In genomic region chr1:93020602-93021001, GRCm38 (mm10) we compare ENCODE assay signal across 33 mouse cellular contexts. TPM values are rescaled to one million over a fixed set of nuclear protein-coding genes. Genes with fewer than 3 reads are reported as not detected.
DNase-seq lines count a peak whose midpoint lies in the region; ATAC-seq and TF ChIP-seq lines count a peak whose summit lies in the region.
"Had no signal": no experiment of that assay in that cellular context is flagged by ENCODE, and none has a peak within 500 bp of the region (broad histone marks: within the 10 kb centered on the region; RNA-seq: fewer than 3 reads in every experiment).

No protein-coding gene starts in this region.

- no peak for TF ChIP-seq CTCF in left cerebral cortex, adult 2 months (IDR thresholded peaks at IDR 0.05)
- no peak for TF ChIP-seq CTCF in gastrocnemius, adult 2 months (IDR thresholded peaks at IDR 0.05)

- intact Hi-C loops in left cerebral cortex, adult 2 months (cut with DNase I), result loop anchor here (5.0 kb wide), 1 partner anchor 42 kb away; no protein-coding TSS in a partner anchor
- intact Hi-C loops in gastrocnemius, adult 2 months (cut with DNase I), result no loop called here

- H3K4me3 ChIP-seq in left cerebral cortex, adult 2 months, result no peak overlapping the region
- H3K4me3 ChIP-seq in midbrain, embryonic 10.5 days, result no peak overlapping the region
- H3K4me3 ChIP-seq in midbrain, embryonic 14.5 days (replicated peaks; ENCODE audit: low read depth, low read length), result no peak overlapping the region
- no peak overlapping the region for H3K4me3 ChIP-seq in gastrocnemius, adult 2 months
- H3K4me3 ChIP-seq: embryonic facial prominence, embryonic 13.5 days; embryonic facial prominence, embryonic 15.5 days; erythroblast, embryonic 14.5 days; forebrain, embryonic 10.5 days; forebrain, embryonic 12.5 days had no signal

- no peaks in the 10 kb centered on the region for H3K9me3 ChIP-seq in midbrain, embryonic 10.5 days (replicated peaks)
- no peaks in the 10 kb centered on the region for H3K9me3 ChIP-seq in midbrain, embryonic 14.5 days (ENCODE audit: control insufficient read depth, low read length)
- H3K9me3 ChIP-seq: embryonic facial prominence, embryonic 13.5 days; embryonic facial prominence, embryonic 15.5 days; forebrain, embryonic 10.5 days; forebrain, embryonic 12.5 days; G1E had no signal

- H3K4me2 ChIP-seq in midbrain, embryonic 14.5 days (ENCODE audit: low read length), result no peak overlapping the region
- H3K4me2 ChIP-seq: embryonic facial prominence, embryonic 13.5 days; embryonic facial prominence, embryonic 15.5 days; forebrain, embryonic 12.5 days had no signal

- H3K4me1 ChIP-seq in midbrain, embryonic 10.5 days, result no peaks in the 10 kb centered on the region
- H3K4me1 ChIP-seq in midbrain, embryonic 14.5 days (ENCODE audit: control insufficient read depth, insufficient read depth, low read length), result no peaks in the 10 kb centered on the region
- H3K4me1 ChIP-seq: embryonic facial prominence, embryonic 13.5 days; embryonic facial prominence, embryonic 15.5 days; forebrain, embryonic 10.5 days; forebrain, embryonic 12.5 days had no signal

- peaks cover 83% of the 10 kb centered on the region for H3K36me3 ChIP-seq in midbrain, embryonic 10.5 days
- H3K36me3 ChIP-seq in midbrain, embryonic 14.5 days (ENCODE audit: control insufficient read depth, insufficient read depth, low read length), result peaks cover 99% of the 10 kb centered on the region
- H3K36me3 ChIP-seq: G1E had no signal

- peak; percentile 69 for ATAC-seq in frontal cortex, adult (ENCODE audit: low TSS enrichment)
- no peak for ATAC-seq in midbrain, embryonic 14.5 days (ENCODE audit: low FRiP score, low TSS enrichment)
- ATAC-seq: activated CD4-positive, CD25-positive, alpha-beta regulatory T cell, adult 4 months; CD4-positive, CD25-positive, alpha-beta regulatory T cell, adult 4 months; forebrain, embryonic 14.5 days; Patski had no signal

- peak overlapping the region; percentile 64 for H3K27ac ChIP-seq in left cerebral cortex, adult 2 months
- H3K27ac ChIP-seq in midbrain, embryonic 10.5 days (replicated peaks), result peak overlapping the region; percentile 23; the same call in 1 of the 2 replicates
- H3K27ac ChIP-seq in midbrain, embryonic 14.5 days (replicated peaks; ENCODE audit: low read depth, low read length), result no peak overlapping the region
- H3K27ac ChIP-seq in gastrocnemius, adult 2 months, result no peak overlapping the region
- H3K27ac ChIP-seq: embryonic facial prominence, embryonic 13.5 days; embryonic facial prominence, embryonic 15.5 days; forebrain, embryonic 10.5 days; forebrain, embryonic 12.5 days had no signal

- 91% methylated on average over 4 of the region's 4 CpGs for WGBS in midbrain, embryonic 10.5 days
- WGBS in midbrain, embryonic 14.5 days, result 88% methylated on average over 4 of the region's 4 CpGs

- H3K9ac ChIP-seq in midbrain, embryonic 14.5 days (replicated peaks; ENCODE audit: low read length), result no peak overlapping the region
- H3K9ac ChIP-seq: embryonic facial prominence, embryonic 13.5 days; embryonic facial prominence, embryonic 15.5 days; forebrain, embryonic 12.5 days had no signal

- DNase-seq in frontal cortex, postnatal 25 days (ENCODE audit: low spot score in 2 of 2), result no peak
- no peak for DNase-seq in left cerebral cortex, adult 2 months (ENCODE audit: extremely low spot score in 1 of 2, low spot score in 2 of 2)
- no peak for DNase-seq in left cerebral cortex, adult 18-20 months (ENCODE audit: low spot score in 2 of 2)
- DNase-seq in midbrain, embryonic 10.5 days (ENCODE audit: low spot score), result no peak
- DNase-seq in midbrain, embryonic 14.5 days, result no peak
- DNase-seq in brain, adult 2 months (ENCODE audit: low read depth, low spot score), result peak; percentile 55
- no peak for DNase-seq in gastrocnemius, adult 2 months
- DNase-seq: adrenal gland, adult 8-10 months; adrenal gland, postnatal 14 days; adrenal gland, postnatal 36 days; B cell, adult 2 months; cerebellum, adult 11 months; cerebellum, adult 18-20 months; cerebellum, adult 8-10 months; cerebellum, adult 9-11 months; cerebellum, postnatal 14 days; cerebellum, postnatal 36 days; embryo, embryonic 11 days had no signal

- no peaks in the 10 kb centered on the region for H3K27me3 ChIP-seq in midbrain, embryonic 10.5 days (ENCODE audit: low read depth, poor library complexity, severe bottlenecking)
- no peaks in the 10 kb centered on the region for H3K27me3 ChIP-seq in midbrain, embryonic 14.5 days (ENCODE audit: control insufficient read depth, insufficient read depth, low read length)
- H3K27me3 ChIP-seq: embryonic facial prominence, embryonic 13.5 days; embryonic facial prominence, embryonic 15.5 days; forebrain, embryonic 12.5 days had no signal

RNA-seq across cellular contexts. Expression of gene Aqp12, which starts 14.5 kb away (rescaled TPM):
- not detected for total RNA-seq in left cerebral cortex, adult 2 months (2021)
- total RNA-seq in left cerebral cortex, adult 18-20 months (2021), result not detected
- polyA plus RNA-seq in midbrain, embryonic 10.5 days (2016; fragmentation: Nextera tagmentation; extraction: Ambion mirVana), result not detected in 2 replicates
- not detected in 2 replicates for polyA plus RNA-seq in midbrain, embryonic 14.5 days (2014; fragmentation: Nextera tagmentation; extraction: Ambion mirVana)
- not detected for total RNA-seq in gastrocnemius, adult 2 months (2021)
- total RNA-seq: adrenal gland, postnatal 14 days; adrenal gland, postnatal 36 days; CH12.LX; common myeloid progenitor, adult 5-6 weeks; G1E had no signal
- polyA plus RNA-seq: activated CD4-positive, CD25-positive, alpha-beta regulatory T cell, adult 4 months; brain, embryonic 14.5 days; CD4-positive, CD25-positive, alpha-beta regulatory T cell, adult 4 months; embryonic facial prominence, embryonic 11.5 days; embryonic facial prominence, embryonic 13.5 days; embryonic facial prominence, embryonic 15.5 days; erythroblast, embryonic 14.5 days; forebrain, embryonic 10.5 days; forebrain, embryonic 12.5 days; forebrain, embryonic 14.5 days; G1E; Patski had no signal

Comparison
In these comparisons a context has a peak if more than half of its experiments do, and no peak if none do; other contexts are left out.
1. H3K27ac ChIP-seq: peak in left cerebral cortex, adult 2 months (single experiment) and midbrain, embryonic 10.5 days (single experiment); none in midbrain, embryonic 14.5 days (single experiment) and gastrocnemius, adult 2 months (single experiment).